Mouse (Mus musculus) right cerebral cortex, adult 2 months (tissue): Measurements from ENCODE around the gene Apoa2.
A peak's percentile ranks its signal among the peaks of the same experiment; 100 is the strongest.

Source experiments
- DNase-seq, 2 experiments: peaks; one replicate each; pipeline ENCODE4 v3.0.0; 2021 to 2022; ENCODE audit warnings: low spot score in 2 of 2

Gene Apoa2

GRCm38 (mm10) chr1:171205704-171206493 is 19.0 kb upstream of the Apoa2 start:
- no peak for DNase-seq

- DNase-seq: no peak
Observed at GRCm38 (mm10) chr1:171209409-171209808, 15.4 kb upstream of the Apoa2 start.

- DNase-seq: no peak
Observed at GRCm38 (mm10) chr1:171212854-171213253, 12.0 kb upstream of the Apoa2 start.

GRCm38 (mm10) chr1:171213801-171214496 is 10.9 kb upstream of the Apoa2 start, which contains the start of gene Nr1i3:
TSS of gene Nr1i3 (plus strand) at chr1:171213970.
- DNase-seq: no peak

GRCm38 (mm10) chr1:171216241-171216955 is 8.5 kb upstream of the Apoa2 start:
- no peak for DNase-seq

- peak; percentile 93 to 94 for DNase-seq
Observed at GRCm38 (mm10) chr1:171220871-171221270, 4.0 kb upstream of the Apoa2 start.

- peak in 1 of 2 experiments; percentile 28 for DNase-seq
Observed at GRCm38 (mm10) chr1:171221281-171222193, 3.3 kb upstream of the Apoa2 start.

GRCm38 (mm10) chr1:171222238-171223155 is 2.4 kb upstream of the Apoa2 start, which contains the start of gene Tomm40l:
TSS of gene Tomm40l (minus strand) at chr1:171222514.
- DNase-seq: peak; percentile 94 to 96

- no peak for DNase-seq
Observed at GRCm38 (mm10) chr1:171223168-171223567, 1.7 kb upstream of the Apoa2 start.

GRCm38 (mm10) chr1:171223796-171224195 is 1.1 kb upstream of the Apoa2 start:
- DNase-seq: no peak

GRCm38 (mm10) chr1:171226780-171227179 is 1.9 kb downstream of the Apoa2 start:
- DNase-seq: no peak

GRCm38 (mm10) chr1:171227879-171228278 is 3.0 kb downstream of the Apoa2 start:
- no peak for DNase-seq

GRCm38 (mm10) chr1:171229750-171230149 is 4.9 kb downstream of the Apoa2 start:
- no peak for DNase-seq

- no peak for DNase-seq
Observed at GRCm38 (mm10) chr1:171230215-171230614, 5.4 kb downstream of the Apoa2 start.

GRCm38 (mm10) chr1:171231844-171232243 is 7.0 kb downstream of the Apoa2 start:
- DNase-seq: no peak

GRCm38 (mm10) chr1:171232348-171232747 is 7.5 kb downstream of the Apoa2 start:
- DNase-seq: no peak

GRCm38 (mm10) chr1:171232800-171233730 is 8.2 kb downstream of the Apoa2 start:
- DNase-seq: no peak

- DNase-seq: no peak
Observed at GRCm38 (mm10) chr1:171234126-171234525, 9.3 kb downstream of the Apoa2 start, which contains the start of gene Fcer1g. TSS of gene Fcer1g (minus strand) at chr1:171234365.

GRCm38 (mm10) chr1:171234538-171234937 is 9.7 kb downstream of the Apoa2 start:
- DNase-seq: no peak
